Mouse (Mus musculus): ENCODE data around the gene Rhbdl1.

Gene Rhbdl1

DNA sequence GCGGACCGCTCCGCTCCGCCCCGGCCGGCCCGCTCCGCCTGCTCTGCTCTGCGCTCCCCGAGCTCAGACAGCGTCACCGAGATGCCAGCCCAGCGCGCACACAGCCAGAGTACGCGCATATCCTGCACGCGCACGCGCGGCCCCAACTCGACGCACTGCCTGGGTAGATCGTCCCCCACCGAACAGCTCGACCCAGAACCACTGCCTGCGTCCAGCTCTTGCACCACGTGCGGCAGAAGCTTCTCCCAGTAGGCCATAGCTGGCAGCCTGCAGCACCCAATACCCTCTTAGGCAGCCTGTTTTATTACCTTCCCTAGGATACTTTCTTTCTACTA is at the start of gene Rhbdl1:
Rhbdl1 (minus strand) TSS at position 220 of the 335 bp plus-strand sequence.
- DNase-seq, result peak; percentile 90

DNA sequence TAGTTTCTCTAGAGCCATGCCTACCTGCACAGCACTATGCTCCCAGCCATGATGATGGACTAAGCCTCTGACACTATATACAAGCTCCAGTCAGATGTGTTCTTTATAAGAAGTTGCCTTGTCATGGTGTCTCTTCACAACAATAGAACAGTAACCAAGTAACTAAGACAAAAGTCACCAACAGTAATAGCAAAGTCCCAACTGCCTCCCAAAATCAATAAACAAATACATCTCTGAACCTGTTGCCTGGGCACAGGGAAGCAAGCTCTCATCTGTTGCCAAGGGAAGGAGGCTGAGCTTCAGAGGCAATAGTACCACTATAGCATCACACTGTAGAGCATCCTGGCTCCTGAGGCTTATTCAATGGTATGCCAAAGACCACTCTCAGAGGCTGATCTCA is 49.7 kb upstream of the Rhbdl1 start:
- no peak for DNase-seq

DNA sequence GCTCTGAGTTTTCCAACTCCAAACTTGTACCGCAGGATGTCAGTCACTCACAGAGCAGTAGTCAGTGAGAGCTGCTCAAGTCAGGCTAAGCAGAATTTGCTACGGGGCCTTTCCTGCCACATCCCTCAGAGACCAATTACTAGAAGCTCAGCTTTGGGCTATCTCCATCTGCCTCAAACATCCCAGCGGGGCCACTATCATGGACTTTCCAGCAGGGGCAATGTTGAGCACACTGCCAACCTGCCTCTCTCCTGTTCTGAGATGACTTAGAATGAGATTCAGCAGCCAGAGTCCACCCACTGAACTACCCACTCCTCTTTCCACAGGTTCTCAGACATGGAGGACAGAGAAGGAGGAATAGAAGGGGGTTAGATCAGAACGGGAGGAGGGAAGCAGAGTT is 48.5 kb upstream of the Rhbdl1 start:
- no peak for DNase-seq

DNA sequence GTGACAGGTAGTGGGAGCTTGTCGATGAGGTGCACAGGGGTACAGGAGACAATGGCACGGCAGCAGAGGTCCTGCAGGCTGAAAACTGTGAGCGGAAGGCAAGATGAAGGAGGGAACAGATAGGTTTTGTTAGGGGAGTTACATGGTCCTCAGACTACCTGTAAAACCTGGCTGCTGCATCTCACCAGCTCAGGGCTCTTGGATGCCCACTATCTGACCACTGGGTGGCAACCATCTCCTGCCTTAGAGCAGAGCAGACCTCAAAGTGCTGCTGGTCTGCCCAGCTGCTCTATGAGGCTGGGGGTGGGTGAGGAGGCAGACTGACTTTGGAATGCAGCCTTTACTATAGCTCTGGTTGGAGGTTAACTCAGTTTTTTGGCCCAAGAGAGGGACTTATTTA is 46.7 kb upstream of the Rhbdl1 start:
- DNase-seq, result no peak

DNA sequence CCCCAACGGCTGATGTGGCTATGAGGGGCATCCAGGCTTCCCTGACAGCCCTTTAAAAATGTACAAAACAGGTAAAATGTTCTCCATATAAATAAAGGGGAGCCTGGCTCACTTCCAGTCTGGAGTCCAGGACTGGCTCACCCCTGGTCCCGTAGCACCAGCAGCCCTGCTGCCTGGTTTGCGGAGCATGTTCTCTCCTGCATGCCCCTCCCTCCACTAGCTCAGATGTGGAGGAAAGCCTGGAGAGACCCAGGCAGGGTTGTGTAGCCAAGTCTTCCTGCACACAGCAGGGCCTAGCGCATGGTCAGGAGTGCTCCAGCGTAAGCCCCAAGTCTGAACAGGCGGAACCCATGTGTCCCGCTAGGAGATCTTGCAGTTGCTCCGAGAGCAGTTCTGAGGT is 46.2 kb upstream of the Rhbdl1 start:
- DNase-seq, result no peak

DNA sequence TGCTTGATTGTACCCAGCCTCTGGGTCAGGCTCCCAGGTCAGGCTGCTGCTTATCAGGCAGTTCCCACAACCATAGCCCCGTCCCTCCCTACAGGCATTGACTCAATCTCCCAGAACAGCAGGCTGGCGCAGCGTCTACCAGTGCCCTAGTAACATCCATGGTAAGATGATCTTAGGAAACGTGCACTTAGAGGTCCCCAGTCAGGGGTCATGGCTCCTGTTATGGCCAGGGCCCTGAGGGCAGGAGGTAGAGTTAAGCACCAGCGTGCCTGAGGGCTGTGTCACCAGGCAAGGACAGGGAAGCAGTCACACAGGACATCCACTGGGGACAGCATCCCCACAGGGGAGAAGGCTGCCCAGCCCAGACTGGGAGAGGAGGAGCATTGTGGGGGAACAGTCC is 45.2 kb upstream of the Rhbdl1 start:
- DNase-seq, result no peak

DNA sequence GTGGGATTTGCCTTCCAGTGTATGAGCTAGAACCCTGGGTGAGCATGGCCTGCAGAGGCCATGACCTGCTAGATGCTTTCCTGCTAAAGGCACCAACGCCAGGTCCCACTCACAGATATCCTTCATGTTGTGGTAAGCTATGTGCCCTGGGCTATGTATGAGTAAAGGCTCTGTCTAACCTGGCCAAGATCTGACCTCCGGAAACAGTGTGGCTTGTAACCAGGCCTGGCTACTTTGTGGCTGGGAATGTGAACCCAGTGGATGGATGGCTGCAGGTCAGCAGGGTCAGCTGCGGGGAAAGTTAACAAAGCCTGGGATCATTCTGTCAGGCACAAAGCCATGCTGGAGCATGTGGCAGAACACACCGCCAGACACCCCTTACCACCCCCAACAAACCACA is 44.6 kb upstream of the Rhbdl1 start:
- no peak for DNase-seq

DNA sequence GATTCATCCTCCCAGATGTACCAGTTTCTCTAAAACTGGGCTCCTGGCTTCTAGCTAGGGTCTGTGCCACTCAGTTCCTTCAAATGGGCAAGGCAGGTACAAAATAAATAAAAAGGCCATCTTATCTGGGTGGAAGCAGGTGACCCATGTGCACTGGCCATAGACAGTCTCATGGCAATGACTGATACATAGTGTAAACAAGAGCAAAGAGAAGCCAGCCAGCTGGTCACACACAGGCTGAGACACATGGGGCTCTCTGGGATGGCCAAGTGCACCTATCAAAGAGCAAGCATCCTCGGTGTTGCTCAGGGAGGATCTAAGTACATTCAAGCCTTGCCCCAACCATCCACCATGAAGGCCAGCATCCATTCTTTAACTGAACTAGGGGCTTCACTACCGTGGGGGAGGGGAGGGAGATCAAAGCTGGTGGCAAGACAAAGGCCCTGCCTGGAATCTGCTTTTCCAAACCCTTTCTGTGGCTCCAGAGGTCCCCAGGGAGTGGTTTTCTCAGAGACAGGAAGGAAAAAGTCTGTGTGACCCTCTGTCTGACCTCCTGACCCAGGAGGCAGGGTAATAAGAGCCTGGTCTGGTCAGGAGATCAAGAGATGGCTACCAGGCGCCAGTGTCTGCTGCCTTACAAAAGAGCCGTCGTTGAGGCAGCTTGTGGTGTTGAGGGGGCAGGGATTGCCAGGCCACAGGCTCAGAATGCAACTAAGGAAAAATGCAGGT is 44.0 kb upstream of the Rhbdl1 start:
- no peak for DNase-seq

DNA sequence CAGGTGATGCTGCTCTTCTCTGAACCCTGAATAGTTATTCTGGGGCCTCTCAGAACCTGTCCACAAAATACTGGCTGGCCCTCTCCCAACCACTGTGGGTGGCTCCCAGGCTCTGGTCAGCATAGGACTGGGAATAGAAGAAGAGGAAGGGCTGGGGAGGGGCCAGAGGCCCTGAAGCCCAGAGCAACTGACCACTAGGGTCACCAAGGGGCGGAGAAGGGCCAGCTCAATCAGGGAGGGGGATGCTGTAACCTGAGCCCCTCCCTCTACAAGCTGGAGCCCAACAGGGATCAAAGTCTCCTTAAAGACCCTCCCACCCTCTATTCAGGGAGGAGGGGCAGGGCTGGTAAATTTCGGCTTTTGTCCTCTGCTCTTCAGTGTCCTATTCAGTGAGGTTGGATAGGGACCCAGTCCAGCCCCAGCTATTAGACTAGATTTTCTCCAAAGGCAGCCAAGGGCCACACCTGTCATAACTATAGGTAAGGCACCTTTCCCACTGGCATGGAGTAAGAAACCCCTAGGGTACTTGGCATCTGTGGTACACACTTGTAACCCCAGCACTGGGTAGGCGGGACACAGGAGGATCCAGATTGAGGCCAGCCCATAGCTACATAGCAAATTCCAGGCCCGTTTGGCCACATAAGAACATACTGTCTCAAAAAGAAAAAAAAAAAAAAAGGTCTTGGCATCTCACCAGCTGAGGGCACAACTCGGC is 43.3 kb upstream of the Rhbdl1 start, which contains the start of gene Wfikkn1:
Wfikkn1 (minus strand) TSS at position 663 of the 715 bp plus-strand sequence.
- no peak for DNase-seq

DNA sequence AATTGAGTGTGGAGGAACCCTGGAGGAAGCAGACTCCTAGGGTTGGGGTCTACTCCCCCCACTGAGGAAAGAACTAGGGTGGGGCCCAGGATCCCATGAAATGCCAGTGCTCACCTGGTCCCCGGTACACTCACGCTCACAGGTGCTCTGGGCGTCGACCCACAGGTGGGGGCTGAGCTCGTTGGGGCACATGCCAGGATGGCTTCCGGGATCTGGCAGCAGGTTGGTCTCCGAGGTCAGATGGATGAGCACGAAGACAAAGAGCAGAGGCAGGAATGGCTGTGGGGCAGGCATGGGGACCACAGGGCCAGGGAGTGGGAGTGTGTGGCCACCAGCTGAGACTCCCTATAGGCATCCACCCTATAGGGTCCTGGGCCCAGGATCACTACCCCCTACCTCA is 42.7 kb upstream of the Rhbdl1 start:
- DNase-seq, result no peak

DNA sequence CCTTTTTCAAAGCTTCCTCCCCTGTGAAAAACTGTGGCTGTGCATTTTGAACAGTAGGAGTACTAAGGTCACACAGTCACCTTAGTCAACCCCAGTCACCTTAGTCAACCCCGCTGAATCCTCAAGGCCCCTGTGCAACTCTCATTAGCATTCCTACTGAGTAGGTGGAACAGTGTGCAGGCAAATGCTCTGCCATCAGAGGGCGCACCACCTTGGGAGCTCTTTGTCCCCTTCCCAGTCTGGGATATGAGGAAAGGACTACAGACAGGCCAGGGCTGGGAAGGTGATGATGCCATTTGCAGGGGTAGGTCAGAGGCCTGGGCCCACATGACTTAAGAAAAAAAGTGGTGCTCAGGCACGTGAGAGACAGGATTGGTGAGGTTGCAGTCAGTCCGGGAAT is 42.2 kb upstream of the Rhbdl1 start:
- peak; percentile 53 for DNase-seq

DNA sequence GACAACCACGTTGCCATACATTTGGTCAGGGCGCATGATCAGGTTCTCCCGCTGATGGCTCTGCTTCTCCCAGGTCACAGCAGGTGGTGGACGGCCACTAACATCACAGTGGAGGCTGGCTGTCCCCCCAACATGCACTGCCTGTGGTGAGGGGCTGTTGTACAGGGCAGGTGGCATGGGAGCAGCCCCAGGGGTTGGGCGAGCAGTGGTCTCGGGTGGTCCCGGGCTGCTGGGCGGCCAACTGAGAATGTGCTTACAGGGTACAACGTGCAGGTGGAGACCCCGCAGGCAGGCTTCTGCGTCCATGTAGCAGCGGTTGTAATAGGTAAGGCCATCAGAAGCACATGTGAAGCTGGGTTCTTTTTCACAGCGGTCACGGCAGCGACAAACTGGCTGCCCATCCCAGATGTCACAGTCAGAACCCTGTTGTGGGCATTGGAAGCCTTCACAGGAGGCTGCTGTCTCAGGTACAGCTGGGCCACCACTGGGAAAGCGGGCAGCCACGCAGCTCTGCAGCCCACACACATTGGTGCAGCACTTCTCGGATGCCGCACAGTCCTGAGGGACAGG is 41.6 kb upstream of the Rhbdl1 start:
- no peak for DNase-seq

DNA sequence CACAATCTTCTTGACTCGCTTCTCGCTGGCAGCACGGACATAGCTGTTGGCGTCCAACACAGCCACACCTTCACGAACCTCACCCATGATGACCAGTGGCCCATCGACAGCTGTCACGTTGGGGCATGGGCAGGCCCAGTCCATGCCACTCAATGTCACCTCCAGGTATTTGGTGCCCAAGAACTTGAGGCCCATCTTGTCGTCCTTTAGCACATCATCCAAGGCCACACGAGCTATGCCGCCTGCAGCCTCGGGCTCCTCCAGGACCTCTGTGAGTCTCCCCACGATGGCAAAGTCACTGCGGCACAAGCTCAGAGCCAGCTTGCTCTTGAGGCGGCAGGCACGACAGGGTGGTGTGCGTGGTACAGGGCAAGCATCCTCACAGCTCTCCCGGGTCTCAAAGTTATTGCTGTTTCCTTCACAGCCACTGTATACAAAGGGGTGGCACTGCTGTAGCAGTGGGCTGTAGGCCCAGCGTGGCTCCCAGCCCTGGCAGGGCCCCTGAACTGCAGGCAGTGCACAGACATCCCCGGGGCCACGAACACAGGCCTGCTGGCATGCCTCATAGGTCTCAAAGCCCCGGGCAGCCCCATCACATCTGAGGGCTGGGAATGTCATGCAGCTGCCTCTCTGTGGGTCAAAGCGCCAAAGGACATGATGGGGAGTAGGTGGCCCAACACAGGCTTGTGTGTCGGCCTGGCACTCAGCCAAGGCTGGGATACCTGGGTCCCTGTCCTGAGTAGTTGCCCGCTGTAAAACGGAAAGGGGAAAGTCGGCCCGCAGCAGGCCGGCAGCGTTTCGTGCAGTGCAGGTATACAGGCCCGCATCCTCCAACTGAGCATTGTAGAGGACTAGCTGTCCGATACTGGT is 40.9 kb upstream of the Rhbdl1 start:
- DNase-seq, result no peak

DNA sequence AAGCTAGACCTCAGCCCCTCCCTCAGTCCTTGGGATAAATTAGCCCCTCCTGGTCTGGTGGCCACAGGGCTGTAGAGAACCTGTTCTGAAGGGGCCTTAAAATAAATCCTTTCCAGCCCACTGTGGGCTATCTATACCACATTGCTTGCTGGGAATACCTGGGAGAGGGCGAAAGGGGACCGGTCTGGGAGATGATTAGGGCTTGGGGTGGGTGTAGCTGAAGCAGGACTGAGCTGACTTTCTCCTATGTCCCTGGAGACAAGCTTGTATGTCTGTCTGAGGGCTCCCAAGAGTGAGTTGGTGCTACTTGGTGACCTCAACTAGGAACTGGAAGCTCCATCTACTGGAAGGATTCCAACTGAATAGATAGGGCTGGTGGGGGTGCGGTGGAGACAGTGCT is 39.9 kb upstream of the Rhbdl1 start:
- DNase-seq, result no peak

DNA sequence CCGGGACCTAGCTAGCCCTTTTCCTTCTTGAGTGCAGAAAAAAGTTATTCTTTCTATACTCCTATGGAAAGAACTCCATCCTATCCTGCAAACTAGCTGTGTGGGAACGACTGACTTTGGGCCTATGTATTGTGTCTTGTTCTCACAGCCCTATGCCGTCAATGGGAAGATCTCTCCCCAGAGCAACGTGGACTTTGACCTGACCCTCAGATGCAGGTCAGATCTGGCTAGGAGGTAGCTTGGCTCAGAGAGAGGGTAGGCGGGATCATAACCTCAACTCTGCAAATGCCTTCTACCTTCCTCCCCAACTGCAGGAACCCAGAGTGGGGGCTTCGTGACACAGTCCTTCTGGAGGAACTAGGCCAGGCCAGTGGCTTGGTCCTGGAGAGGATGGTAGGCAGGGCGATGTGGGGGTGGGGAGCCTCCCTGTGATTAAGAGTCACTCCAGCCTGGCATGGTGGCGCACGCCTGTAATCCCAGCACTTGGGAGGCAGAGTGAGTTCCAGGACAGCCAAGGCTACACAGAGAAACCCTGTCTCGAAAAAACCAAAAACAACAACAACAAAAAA is 39.3 kb upstream of the Rhbdl1 start:
- no peak for DNase-seq

DNA sequence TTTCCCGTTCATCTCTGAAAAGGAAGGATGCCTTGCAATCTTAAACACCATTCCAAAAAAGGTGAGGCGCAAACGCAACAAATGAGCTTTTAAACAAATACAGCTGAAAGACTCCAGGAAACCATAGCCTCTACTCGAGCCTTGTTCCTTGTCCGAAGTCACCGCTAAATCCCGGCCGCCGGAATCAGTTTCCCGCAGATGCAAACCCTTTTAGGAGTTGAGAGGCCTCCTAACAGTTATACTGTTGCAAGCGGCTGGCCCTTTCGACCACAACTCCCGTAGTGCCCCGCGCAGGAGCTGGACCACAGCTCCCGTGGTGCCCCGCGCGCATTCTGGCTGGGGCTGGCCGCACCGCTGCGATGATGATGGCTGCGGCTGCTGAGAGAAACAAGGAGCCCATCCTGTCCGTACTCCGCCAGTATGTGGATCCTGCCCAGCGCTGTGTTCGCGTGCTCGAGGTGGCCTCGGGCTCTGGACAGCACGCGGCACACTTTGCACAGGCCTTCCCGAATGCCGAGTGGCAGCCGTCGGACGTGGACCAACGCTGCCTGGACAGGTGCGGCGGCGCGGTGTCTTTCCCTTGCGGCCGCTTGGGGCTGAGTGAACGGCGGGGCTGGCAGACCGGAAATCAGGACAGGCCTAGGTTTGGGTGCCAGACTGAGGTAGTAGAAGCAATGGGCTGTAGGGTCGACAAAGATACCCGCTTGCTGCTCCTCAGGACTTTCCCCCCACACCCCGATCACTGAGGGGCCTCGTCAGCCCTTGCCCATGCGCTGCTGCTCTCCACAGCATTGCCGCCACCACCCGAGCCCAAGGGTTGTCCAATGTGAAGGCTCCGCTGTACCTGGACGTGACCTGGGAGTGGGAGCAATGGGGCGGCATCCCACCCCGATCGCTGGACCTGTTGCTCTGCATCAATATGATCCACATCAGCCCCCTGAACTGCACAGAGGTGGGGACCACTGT is 38.4 kb upstream of the Rhbdl1 start:
- DNase-seq, result peak; percentile 94

DNA sequence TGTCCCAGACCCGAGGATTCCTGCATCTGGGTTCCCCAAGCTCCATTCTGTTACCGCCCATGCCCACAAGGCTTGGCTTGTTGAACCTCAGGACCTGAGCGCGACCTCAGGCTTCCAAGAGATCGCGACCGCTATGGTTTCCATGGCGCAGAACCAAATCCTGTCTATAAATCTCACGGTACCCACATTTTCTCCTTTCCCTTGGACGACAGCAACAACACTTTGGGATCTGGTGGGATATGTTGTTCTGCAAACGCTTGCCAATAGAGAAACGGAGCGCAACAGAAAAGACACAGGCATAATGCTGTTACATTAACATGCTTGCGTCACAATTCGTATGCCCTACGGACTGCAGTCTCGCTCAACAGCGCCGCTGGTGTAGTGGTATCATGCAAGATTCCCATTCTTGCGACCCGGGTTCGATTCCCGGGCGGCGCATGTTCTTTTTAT is 37.7 kb upstream of the Rhbdl1 start, which contains the start of gene Mettl26:
Mettl26 (plus strand) TSS at position 354 of the 450 bp plus-strand sequence.
- peak; percentile 95 for DNase-seq

DNA sequence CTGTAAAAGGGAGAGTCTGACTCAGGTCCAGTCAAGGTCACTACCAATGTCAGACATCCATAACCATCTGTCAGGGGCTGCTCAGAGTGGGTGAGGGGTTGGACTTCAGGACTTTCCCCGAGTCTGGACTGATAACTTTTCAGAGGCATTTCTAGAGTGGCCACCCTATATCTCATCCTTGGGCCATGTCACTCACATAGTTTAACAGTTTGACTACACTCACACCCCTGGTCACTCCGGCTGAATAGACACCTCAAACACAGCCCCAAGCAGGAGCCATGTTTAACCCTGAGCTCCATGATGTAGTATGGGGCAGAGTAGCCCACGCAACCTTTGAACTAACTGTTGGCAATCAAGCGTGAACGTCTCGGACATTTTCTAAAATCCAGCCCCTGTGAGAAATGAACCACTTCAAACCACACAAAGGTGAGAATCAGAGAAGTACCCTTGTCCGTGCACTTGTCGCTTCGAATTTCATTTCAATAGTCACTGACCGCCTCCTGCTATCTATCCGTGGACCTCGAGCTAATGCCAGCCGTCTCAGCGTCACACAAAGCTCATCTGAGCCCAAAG is 37.1 kb upstream of the Rhbdl1 start:
- no peak for DNase-seq

DNA sequence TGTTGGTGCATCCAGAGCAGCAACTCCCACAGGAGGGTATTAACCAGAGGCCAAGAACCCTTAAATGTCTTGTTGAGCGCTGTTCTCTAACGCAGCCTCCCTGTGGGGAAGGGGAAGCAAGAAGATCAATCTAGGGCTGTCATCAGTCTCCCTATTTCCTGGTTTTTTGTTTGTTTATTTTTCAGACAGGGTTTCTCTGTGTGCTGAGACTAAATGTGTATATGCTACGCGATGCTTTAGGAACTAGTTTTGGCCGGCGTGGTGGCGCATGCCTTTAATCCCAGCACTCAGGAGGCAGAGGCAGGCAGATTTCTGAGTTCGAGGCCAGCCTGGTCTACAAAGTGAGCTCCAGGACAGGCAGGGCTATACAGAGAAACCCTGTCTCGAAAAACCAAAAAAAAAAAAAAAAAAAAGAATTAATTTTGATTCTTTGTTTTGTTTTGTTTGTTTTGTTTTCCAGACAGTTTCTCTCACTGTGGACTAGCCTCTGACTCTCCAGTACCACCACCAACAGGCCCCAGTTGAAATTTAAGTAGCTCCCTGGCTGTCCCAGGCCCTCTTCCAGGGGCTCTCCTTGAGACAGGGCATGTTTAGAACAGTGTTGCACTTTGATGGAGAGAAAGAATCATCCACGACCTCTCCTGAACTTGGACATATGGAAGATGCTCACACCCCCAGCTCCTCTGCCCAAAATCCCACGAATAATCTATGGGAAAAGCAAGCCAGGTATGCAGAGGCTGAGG is 36.5 kb upstream of the Rhbdl1 start:
- DNase-seq, result no peak

DNA sequence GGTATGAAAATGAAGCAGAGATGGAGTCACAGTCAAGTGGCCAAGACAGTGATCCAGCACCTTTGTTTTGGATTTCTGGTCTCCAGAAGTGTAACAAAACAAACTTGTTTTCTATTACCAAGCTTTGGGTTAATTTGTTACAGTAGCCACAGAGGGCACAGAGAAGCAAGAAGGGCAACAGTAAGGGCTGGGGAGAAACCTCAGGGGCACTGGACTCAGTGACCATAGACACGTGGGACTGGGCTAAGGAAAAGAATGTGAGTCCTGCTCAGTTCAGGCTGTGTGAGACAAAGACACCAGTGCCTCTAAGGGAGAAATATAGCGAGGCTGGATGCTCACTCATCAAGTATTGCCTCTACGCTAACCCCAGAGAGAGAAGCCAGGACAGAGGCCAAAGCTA is 35.6 kb upstream of the Rhbdl1 start:
- no peak for DNase-seq
